Mouse (Mus musculus) CH12.LX (cell line): ENCODE data around the gene Egfl7. TPM values are rescaled to one million over a fixed set of nuclear protein-coding genes. Genes with fewer than 3 reads are reported as not detected.

Source experiments
- DNase-seq: peaks from one replicate; pipeline ENCODE4 v3.0.0-alpha.2; 2013; ENCODE audit errors: extremely low read depth
- H3K27ac ChIP-seq: 2 replicates; pipeline ENCODE4 v1.5.1; 2012; ENCODE audit warnings: low read depth, mild to moderate bottlenecking, control low read depth, moderate library complexity; ENCODE audit not compliant: insufficient read depth
- H3K27me3 ChIP-seq: replicated peaks from 2 replicates; pipeline ENCODE3; 2012; ENCODE audit warnings: inconsistent platforms
- H3K36me3 ChIP-seq, 2 experiments: replicated peaks in 1 of 2; 2 replicates each; pipeline versions ENCODE3 to v1.6.1; 2012; ENCODE audit warnings: inconsistent platforms in 1 of 2, low read length in 1 of 2, mild to moderate bottlenecking in 1 of 2, mixed read lengths in 1 of 2, moderate library complexity in 1 of 2; ENCODE audit not compliant: control insufficient read depth in 1 of 2, insufficient read depth in 1 of 2
- H3K4me1 ChIP-seq, 2 experiments: 2 replicates each; pipeline ENCODE4 v1.6.1; 2012; ENCODE audit warnings: inconsistent platforms in 1 of 2, moderate library complexity in 1 of 2; ENCODE audit not compliant: insufficient read depth in 2 of 2, control insufficient read depth in 1 of 2
- H3K4me2 ChIP-seq: 2 replicates; pipeline ENCODE4 v1.6.1; 2012; ENCODE audit warnings: low read depth, mild to moderate bottlenecking, control low read depth; ENCODE audit not compliant: poor library complexity, insufficient read depth, severe bottlenecking
- H3K4me3 ChIP-seq, 3 experiments: fragments of 150-350 bp in 1 of 3; sonication (generic) in 1 of 3; replicated peaks in 1 of 3; 2 replicates each; pipeline versions ENCODE3 to v1.5.1; 2011 to 2012; ENCODE audit warnings: low read depth in 2 of 3, low read length in 2 of 3, mild to moderate bottlenecking in 2 of 3, moderate library complexity in 2 of 3, control low read depth in 1 of 3, improper control_type of control experiment in 1 of 3, inconsistent platforms in 1 of 3, mixed read lengths in 1 of 3; ENCODE audit not compliant: poor library complexity in 1 of 3
- H3K79me2 ChIP-seq: replicated peaks from 2 replicates; pipeline ENCODE4 v1.6.1; 2012; ENCODE audit warnings: mild to moderate bottlenecking, moderate library complexity; ENCODE audit not compliant: control insufficient read depth, poor library complexity, insufficient read depth, severe bottlenecking; ENCODE audit errors: extremely low read depth
- H3K9ac ChIP-seq: 2 replicates; pipeline ENCODE4 v1.6.1; 2012; ENCODE audit warnings: low read depth, mild to moderate bottlenecking, control low read depth, moderate library complexity; ENCODE audit not compliant: insufficient read depth
- H3K9me3 ChIP-seq: replicated peaks from 2 replicates; pipeline ENCODE3; 2012; ENCODE audit warnings: low read length, inconsistent platforms, mixed read lengths
- CHD1 ChIP-seq: IDR thresholded peaks from 2 replicates; pipeline ENCODE4 v1.6.1; 2012; ENCODE audit warnings: low read depth, low read length, improper control_type of control experiment, inconsistent platforms
- E2F4 ChIP-seq: IDR thresholded peaks from 2 replicates; pipeline ENCODE4 v1.6.1; 2011; ENCODE audit warnings: low read depth, low read length, improper control_type of control experiment; ENCODE audit not compliant: insufficient replicate concordance
- ELF1 ChIP-seq: IDR thresholded peaks from 2 replicates; pipeline ENCODE4 v1.6.1; 2014; ENCODE audit warnings: low read depth, mild to moderate bottlenecking, inconsistent platforms, low read length, improper control_type of control experiment
- GABPA ChIP-seq: IDR thresholded peaks from 2 replicates; pipeline ENCODE4 v1.6.1; 2012; ENCODE audit warnings: low read depth, low read length, improper control_type of control experiment, inconsistent platforms; ENCODE audit not compliant: insufficient replicate concordance
- JUND ChIP-seq: conservative IDR thresholded peaks from 2 replicates; pipeline ENCODE4 v1.6.1; 2011; ENCODE audit warnings: low read depth, low read length, improper control_type of control experiment
- KAT2A ChIP-seq: IDR thresholded peaks from 2 replicates; pipeline ENCODE4 v1.6.1; 2012; ENCODE audit warnings: low read length, improper control_type of control experiment, inconsistent platforms; ENCODE audit not compliant: insufficient replicate concordance
- MAFK ChIP-seq: IDR thresholded peaks from 2 replicates; pipeline ENCODE4 v1.6.1; 2011; ENCODE audit warnings: low read length, improper control_type of control experiment; ENCODE audit not compliant: insufficient replicate concordance
- MAX ChIP-seq: IDR thresholded peaks from 2 replicates; pipeline ENCODE4 v1.6.1; 2011; ENCODE audit warnings: low read length, improper control_type of control experiment
- MXI1 ChIP-seq: IDR thresholded peaks from 2 replicates; pipeline ENCODE4 v1.6.1; 2011; ENCODE audit warnings: mild to moderate bottlenecking, low read depth, low read length, improper control_type of control experiment
- NRF1 ChIP-seq: IDR thresholded peaks from 2 replicates; pipeline ENCODE4 v1.6.1; 2014; ENCODE audit warnings: low read depth, mild to moderate bottlenecking, inconsistent platforms, low read length, improper control_type of control experiment, moderate library complexity
- PAX5 ChIP-seq: IDR thresholded peaks from 2 replicates; pipeline ENCODE4 v1.6.1; 2012; ENCODE audit warnings: low read length, inconsistent platforms, mixed read lengths
- RCOR1 ChIP-seq: conservative IDR thresholded peaks from 2 replicates; pipeline ENCODE4 v1.6.1; 2012; ENCODE audit warnings: low read depth, mild to moderate bottlenecking, inconsistent platforms, low read length, improper control_type of control experiment
- SIN3A ChIP-seq: IDR thresholded peaks from 2 replicates; pipeline ENCODE4 v1.6.1; 2012; ENCODE audit warnings: low read length, improper control_type of control experiment, inconsistent platforms
- TBP ChIP-seq: conservative IDR thresholded peaks from 2 replicates; pipeline ENCODE4 v1.6.1; 2011; ENCODE audit warnings: low read depth, low read length, improper control_type of control experiment
- TCF12 ChIP-seq: IDR thresholded peaks from 2 replicates; pipeline ENCODE4 v1.6.1; 2014; ENCODE audit warnings: low read depth, mild to moderate bottlenecking, inconsistent platforms, low read length, improper control_type of control experiment
- USF2 ChIP-seq: conservative IDR thresholded peaks from 2 replicates; pipeline ENCODE4 v1.6.1; 2011; ENCODE audit warnings: low read depth, low read length, improper control_type of control experiment
- ZKSCAN1 ChIP-seq: IDR thresholded peaks from 2 replicates; pipeline ENCODE4 v1.6.1; 2012; ENCODE audit warnings: low read depth, inconsistent platforms, low read length, improper control_type of control experiment, borderline replicate concordance
- ZMIZ1 ChIP-seq: IDR thresholded peaks from 2 replicates; pipeline ENCODE4 v1.6.1; 2012; ENCODE audit warnings: low read depth, mild to moderate bottlenecking, inconsistent platforms, low read length, improper control_type of control experiment
- dilution Hi-C: fragments of 300-500 bp; cut with MboI; formaldehyde crosslinking; loops from 2 replicates; pipeline ENCODE4 v1.14.3; 2020; ENCODE audit warnings: low sequenced_read_pairs; ENCODE audit not compliant: extremely low pct_unique_long_range_greater_than_20kb, extremely low pct_ligation_motif_present
- in situ Hi-C: fragments of 300-500 bp; cut with MboI; formaldehyde crosslinking; loops from 3 replicates; pipeline ENCODE4 v1.14.3; 2019; ENCODE audit warnings: low sequenced_read_pairs, low pct_ligation_motif_present, low pct_unique_long_range_greater_than_20kb, mixed read lengths
- polyA plus RNA-seq: library from polyadenylated mRNA; unstranded; fragments of >175 nt; gene quantifications from 2 replicates; pipeline ENCODE4 v1.2.1, GENCODE M21; 2012; ENCODE audit warnings: low read depth; ENCODE audit not compliant: insufficient read length
- total RNA-seq, 2 experiments: library from RNA; depleted of rRNA; stranded (reverse); fragments of 300-350 nt in 1 of 2; fragments of >200 nt in 1 of 2; gene quantifications; 2 replicates each; pipeline ENCODE4 v1.2.3; 2012 to 2014

Gene Egfl7
- total and polyA plus RNA-seq, 3 experiments: 20.1 to 39.3 (median 24.7) TPM

- Histone ChIP-seq H3K79me2 (no peaks in the 10 kb centered on the region), H3K4me1 (peaks cover 13 to 38% of the 10 kb centered on the region in 2 experiments), H3K4me3 (no peak overlapping the region), H3K27ac (no peak overlapping the region), H3K9me3 (no peaks in the 10 kb centered on the region), H3K27me3 (peaks cover 74% of the 10 kb centered on the region), H3K4me2 (no peak overlapping the region), H3K9ac (no peak overlapping the region), H3K36me3 (no peaks in the 10 kb centered on the region)
- DNase-seq: no peak
- TF ChIP-seq MAX (no peak), RCOR1 (no peak), KAT2A (no peak), ZMIZ1 (no peak), ZKSCAN1 (no peak), MXI1 (no peak), CHD1 (no peak), USF2 (no peak), TBP (no peak), ELF1 (no peak), NRF1 (no peak), GABPA (no peak), E2F4 (no peak), TCF12 (no peak)
- dilution Hi-C loops: no loop called here
- in situ Hi-C loops: no loop called here
Measured at GRCm38 (mm10) chr2:26605331-26605730, 25.5 kb downstream of the Egfl7 start.

DNA sequence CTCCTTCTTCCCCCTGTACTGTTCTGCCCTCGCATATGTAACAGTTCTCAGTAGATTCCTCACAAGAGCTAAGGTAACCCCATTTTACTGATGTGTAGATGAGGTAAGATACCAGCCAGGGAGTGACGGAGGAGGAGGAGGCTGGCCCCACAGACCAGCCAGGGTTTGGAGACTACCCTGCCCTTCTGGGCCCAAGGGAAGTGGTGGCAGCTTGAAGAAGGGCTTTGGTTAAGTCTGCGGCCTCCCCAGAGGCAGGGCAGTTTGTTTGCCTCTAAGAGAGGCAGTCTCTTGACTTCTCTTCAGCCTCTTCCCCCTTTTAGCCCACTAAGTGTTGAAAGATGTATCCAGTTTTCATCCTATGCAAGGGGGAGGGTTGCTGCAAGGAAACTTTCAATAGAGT is 26.8 kb downstream of the Egfl7 start:
- in situ Hi-C loops: no loop called here
- peaks cover 80% of the 10 kb centered on the region for H3K27me3 ChIP-seq
- no peak overlapping the region for H3K4me2 ChIP-seq
- dilution Hi-C loops: no loop called here
- TF ChIP-seq MAFK (no peak), KAT2A (no peak), TBP (no peak), SIN3A (no peak), PAX5 (no peak), JUND (no peak)
- H3K79me2 ChIP-seq: no peaks in the 10 kb centered on the region
- no peak overlapping the region for H3K4me3 ChIP-seq
- no peak for DNase-seq
- no peaks in the 10 kb centered on the region for H3K9me3 ChIP-seq
- no peaks in the 10 kb centered on the region for H3K36me3 ChIP-seq
- peaks cover 13 to 38% of the 10 kb centered on the region in 2 experiments for H3K4me1 ChIP-seq
- H3K27ac ChIP-seq: no peak overlapping the region
- H3K9ac ChIP-seq: no peak overlapping the region
